Mouse (Mus musculus): ENCODE data around the gene Id3.
"Not testable (repeated sequence)": the region's sequence is repeated elsewhere in the genome, so short reads cannot be mapped to it uniquely, and the experiment has no call there.

The Id3 gene

GRCm38 (mm10) chr4:136143193-136143976 is at the start of gene Id3:
Gene Id3 (plus strand): TSS chr4:136143497.
- peak; percentile 97 for DNase-seq

GRCm38 (mm10) chr4:136094519-136095219 is 48.6 kb upstream of the Id3 start:
- DNase-seq, result peak; percentile 58

- no peak for DNase-seq
These were observed 47.7 kb upstream of the Id3 start for GRCm38 (mm10) chr4:136095490-136096105.

- DNase-seq, result no peak
These were observed 46.7 kb upstream of the Id3 start for GRCm38 (mm10) chr4:136096446-136097113.

DNA sequence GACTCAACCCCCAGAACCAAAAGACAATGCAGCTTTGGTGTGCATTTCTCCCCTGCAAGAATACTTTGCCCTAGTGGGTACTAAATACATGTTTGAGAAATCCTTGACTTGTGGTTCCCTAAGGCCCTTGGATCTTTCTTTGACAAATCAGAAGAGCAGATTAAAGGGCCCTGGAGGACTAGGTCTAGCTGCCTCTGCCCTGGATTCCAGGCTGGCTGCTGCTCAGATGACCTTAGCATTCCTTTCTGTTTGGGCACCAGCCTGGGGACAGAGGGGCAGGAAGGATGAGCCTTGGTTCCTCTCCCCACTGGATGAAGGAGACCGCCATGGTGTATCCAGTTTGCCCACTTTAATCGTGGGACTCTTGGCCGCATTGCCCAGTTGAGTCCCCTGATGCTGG is 44.9 kb upstream of the Id3 start:
- no peak for DNase-seq

DNA sequence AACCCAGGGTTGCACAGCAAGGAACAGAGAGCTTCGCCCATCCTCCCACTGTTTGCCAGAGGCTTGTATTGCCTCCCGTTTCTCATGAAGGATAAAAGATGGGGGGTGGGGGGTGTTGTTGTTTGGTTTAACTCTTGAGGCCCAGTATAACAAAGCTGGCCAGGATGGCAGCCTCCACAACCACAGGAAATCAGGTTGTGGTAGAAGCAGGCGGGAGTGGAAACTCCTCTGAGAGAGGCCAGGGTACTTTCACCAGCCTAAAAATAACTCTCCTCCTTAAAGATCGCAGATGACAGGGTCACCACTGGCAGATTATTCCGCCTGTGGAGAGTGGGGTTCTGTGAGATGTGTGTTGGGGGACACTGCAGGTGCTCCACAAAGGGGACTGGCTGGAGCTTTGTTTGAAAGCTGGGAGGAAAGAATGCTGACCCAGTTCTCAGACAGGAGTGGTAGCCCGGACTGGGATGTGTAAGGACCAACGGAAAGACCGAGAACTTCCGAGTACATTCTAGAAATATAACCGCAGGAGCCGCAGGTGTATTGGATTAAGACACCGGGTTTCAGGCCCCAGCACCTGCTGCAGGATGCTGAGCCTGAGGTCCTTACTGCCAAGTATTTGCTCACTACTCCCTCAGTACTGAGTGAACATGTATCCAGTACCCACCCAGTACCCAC is 42.8 kb upstream of the Id3 start:
- DNase-seq, result no peak

DNA sequence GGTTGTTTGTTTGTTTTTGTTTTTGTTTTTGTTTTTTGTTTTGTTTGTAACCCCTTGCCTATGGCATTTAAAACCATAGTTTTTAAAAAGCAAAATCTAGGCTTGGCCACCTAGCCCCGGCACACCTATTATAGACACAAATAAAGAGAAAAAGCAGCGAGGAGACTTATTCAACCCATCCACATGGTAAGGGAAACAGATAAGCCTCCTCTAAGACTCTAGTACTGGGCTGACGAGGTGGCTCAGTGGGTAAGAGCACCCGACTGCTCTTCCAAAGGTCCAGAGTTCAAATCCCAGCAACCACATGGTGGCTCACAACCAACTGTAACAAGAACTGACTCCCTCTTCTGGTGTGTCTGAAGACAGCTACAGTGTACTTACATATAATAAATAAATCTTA is 41.5 kb upstream of the Id3 start:
- DNase-seq, result not testable (repeated sequence)

GRCm38 (mm10) chr4:136104590-136105337 is 38.5 kb upstream of the Id3 start:
- DNase-seq, result peak; percentile 80

GRCm38 (mm10) chr4:136106880-136107301 is 36.4 kb upstream of the Id3 start:
- peak; percentile 71 for DNase-seq

DNA sequence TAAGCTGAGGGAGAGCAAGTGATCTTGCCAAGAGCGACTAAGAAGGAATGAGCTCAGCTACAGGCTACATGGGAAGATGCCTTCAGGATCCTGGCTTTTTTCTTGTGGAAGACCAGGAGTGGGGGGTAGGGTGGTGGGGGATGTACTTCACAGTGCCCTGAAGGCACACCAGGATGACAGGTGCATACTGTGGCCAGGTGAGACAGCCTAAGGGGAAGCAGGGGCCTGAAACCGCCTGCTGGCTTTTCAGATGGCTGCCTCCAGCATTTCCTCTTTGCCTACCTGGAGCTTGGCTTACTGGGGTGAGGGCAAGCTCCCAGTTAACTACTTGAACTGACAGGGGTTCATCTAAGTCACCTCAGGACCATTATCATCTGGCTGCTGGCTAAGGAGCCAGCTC is 34.1 kb upstream of the Id3 start:
- no peak for DNase-seq

- DNase-seq, result no peak
These were observed 33.1 kb upstream of the Id3 start for GRCm38 (mm10) chr4:136109941-136110900.

DNA sequence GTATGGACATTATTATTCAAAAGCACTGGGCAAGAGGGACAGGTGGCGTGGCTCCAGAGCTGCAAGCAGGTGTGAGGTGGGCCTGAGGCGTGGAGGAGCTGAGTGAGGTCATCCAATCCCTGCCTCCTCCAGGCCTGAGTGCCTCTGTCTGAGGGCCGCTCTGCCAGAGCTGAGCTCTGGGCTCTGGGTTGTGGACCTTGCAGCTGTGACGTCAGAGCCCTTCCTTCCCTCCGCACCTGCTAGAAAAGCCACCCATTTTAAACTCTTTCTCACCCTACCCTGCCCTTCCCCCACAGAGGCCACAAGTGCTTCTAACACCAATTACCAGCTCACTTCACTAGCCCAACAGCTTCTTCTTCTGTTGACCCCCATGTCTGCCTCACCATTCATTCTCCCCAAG is 31.0 kb upstream of the Id3 start:
- DNase-seq, result no peak

DNA sequence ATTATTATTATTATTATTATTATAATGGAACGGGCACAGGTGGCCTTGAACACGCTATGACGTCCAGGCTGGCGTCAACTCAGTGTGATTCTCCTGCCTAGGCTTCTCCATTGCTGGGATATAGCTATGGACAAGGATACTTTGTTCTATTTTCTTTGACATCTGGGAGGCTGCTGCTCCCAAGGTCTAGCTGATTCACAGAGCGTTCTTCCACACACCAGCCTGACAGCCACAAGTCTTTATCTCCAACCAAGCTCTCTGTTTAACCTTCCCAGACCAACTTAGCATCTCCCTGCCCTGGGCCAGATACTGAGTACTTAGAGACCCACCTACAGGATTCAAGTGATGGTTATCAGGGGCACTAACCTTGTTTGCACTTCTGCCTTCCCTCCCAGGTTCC is 28.6 kb upstream of the Id3 start:
- no peak for DNase-seq

DNA sequence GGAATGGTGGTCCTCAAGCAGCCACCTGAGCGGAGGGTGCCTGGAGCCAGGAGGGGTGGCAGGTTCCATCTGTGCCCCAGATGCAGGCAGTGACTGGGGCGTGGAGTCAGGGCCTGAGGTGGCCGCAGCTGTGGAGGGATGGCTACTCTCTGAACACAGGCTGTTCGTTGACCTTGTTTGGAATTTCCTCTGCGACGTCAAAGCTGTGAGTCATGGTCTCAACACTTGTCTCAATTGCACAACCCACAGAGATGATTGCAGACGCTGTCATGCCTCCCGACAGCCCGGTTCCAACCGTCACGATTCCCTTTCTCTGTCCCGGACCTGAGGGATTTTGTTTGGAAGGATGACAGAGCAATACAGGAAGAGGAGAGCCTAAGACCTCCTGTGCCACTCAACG is 26.3 kb upstream of the Id3 start:
- peak; percentile 52 for DNase-seq

DNA sequence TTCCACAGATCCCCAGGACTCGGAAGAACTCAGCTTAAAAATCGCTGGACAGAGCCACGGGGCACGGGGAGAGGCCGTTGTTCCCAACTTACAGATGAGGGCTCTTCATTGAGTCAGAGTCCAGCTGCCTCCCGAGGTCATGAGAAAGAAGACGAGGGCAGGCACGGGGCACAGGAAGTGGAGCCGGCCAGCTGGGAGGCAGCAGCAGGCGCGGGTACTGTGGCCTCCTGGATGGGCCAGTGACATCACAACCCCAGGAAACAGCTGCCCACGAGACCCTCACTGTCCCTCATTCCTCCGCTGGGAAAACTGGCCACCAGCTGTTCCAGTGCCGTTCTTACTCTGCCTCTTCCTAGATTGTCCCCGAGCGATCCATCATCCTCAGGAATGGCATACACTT is 23.3 kb upstream of the Id3 start:
- DNase-seq, result peak; percentile 65

GRCm38 (mm10) chr4:136121158-136121557 is 22.1 kb upstream of the Id3 start:
- DNase-seq, result no peak

DNA sequence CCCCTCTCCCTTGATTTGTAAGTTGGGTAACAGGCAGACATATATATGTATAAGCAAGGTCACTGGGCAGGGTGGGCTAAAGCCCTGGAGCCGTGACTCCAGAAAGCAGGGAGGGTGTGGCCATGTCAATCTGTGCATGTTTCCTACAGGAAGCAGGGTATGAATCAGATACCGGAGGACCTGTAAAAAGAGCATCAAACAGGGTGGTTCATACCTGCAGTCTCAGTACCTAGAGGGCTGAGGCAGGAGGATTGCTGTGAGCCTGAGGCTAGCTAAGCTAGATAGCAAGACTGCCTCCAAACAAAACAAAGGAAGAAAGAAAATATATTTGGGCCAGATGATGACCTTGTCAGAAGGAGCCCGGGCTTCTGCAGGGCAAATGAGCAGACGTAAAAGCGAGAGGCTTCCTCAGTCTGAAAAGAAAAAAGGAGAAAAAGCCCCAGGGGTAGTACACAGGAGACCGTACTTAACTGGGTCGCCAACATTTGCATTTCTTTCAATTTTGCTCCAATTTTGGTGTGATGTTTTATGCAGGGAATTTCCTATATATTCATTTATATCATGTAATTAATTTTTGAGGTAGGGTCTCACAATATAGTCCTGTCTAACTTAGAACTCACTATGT is 21.3 kb upstream of the Id3 start:
- no peak for DNase-seq

- no peak for DNase-seq
These were observed 20.0 kb upstream of the Id3 start for GRCm38 (mm10) chr4:136123111-136123791.

GRCm38 (mm10) chr4:136123792-136124161 is 19.5 kb upstream of the Id3 start:
- DNase-seq, result no peak

DNA sequence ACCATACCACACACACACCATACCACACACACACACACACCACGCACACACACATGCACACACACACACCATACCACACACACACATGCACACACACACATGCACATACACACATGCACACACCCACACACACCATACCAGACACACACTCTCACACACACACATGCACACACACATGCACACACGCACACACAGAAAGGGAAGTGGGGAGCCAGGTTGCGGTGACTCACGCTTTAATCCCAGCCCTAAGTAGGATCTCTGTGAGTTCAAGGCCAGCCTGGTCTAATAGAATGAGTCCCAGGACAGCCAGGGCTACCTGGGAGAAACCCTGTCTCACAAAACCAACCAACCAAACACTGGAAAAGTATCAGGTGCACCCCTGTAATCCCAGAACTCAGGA is 18.7 kb upstream of the Id3 start:
- no peak for DNase-seq
